Mouse (Mus musculus): ENCODE results near the gene Zzef1. TPM values are rescaled to one million over a fixed set of nuclear protein-coding genes. Genes with fewer than 3 reads are reported as not detected.

The Zzef1 gene
- 7.2 and 7.7 TPM in 2 replicates for polyA plus RNA-seq (2014; fragmentation: Nextera tagmentation; extraction: Ambion mirVana)

GRCm38 (mm10) chr11:72795455-72796295 is at the start of gene Zzef1, which contains the start of gene Cyb5d2:
Zzef1 (plus strand) TSS chr11:72796226.
Cyb5d2 (minus strand) TSS chr11:72796142.
- Histone ChIP-seq H3K27ac (replicated peaks; ENCODE audit: low read depth, low read length) (peak within 1 kb of the TSS; percentile 68; the same call in 1 of the 2 replicates), H3K4me3 (ENCODE audit: low read depth, low read length) (peak within 1 kb of the TSS; percentile 98), H3K27me3 (ENCODE audit: control insufficient read depth, insufficient read depth, low read length) (no peaks in the 10 kb centered on the region), H3K9me3 (ENCODE audit: control insufficient read depth, low read length) (no peaks in the 10 kb centered on the region), H3K9ac (ENCODE audit: low read length) (peak within 1 kb of the TSS; percentile 90), H3K36me3 (ENCODE audit: control insufficient read depth, insufficient read depth, low read length) (no peaks in the 10 kb centered on the region), H3K4me1 (ENCODE audit: control insufficient read depth, insufficient read depth, low read length) (no peaks in the 10 kb centered on the region), H3K4me2 (ENCODE audit: low read depth, severe bottlenecking) (peak within 1 kb of the TSS; percentile 82)
- under 1% methylated on average over 69 of the region's 69 CpGs for WGBS
- ATAC-seq (ENCODE audit: insufficient number of reproducible peaks, low FRiP score, low TSS enrichment, low read depth), result peak; percentile 90
- DNase-seq (ENCODE audit: low spot score), result peak; percentile 92

- H3K27ac ChIP-seq (replicated peaks; ENCODE audit: low read depth, low read length), result no peak overlapping the region
- no peak overlapping the region for H3K9ac ChIP-seq (ENCODE audit: low read length)
- no peaks in the 10 kb centered on the region for H3K4me1 ChIP-seq (ENCODE audit: control insufficient read depth, insufficient read depth, low read length)
- H3K36me3 ChIP-seq (ENCODE audit: control insufficient read depth, insufficient read depth, low read length), result peaks cover 7% of the 10 kb centered on the region
- no peak for DNase-seq (ENCODE audit: low spot score)
- 42% methylated on average over 2 of the region's 2 CpGs for WGBS
- ATAC-seq (ENCODE audit: insufficient number of reproducible peaks, low FRiP score, low TSS enrichment, low read depth), result no peak
- H3K9me3 ChIP-seq (ENCODE audit: control insufficient read depth, low read length), result no peaks in the 10 kb centered on the region
- H3K4me3 ChIP-seq (ENCODE audit: low read depth, low read length), result no peak overlapping the region
- H3K4me2 ChIP-seq (ENCODE audit: low read depth, severe bottlenecking), result no peak overlapping the region
- no peaks in the 10 kb centered on the region for H3K27me3 ChIP-seq (ENCODE audit: control insufficient read depth, insufficient read depth, low read length)
These were observed 44.1 kb upstream of the Zzef1 start for GRCm38 (mm10) chr11:72751956-72752355.

- Histone ChIP-seq H3K4me3 (ENCODE audit: low read depth, low read length) (no peak overlapping the region), H3K9me3 (ENCODE audit: control insufficient read depth, low read length) (no peaks in the 10 kb centered on the region), H3K27ac (replicated peaks; ENCODE audit: low read depth, low read length) (no peak overlapping the region), H3K27me3 (ENCODE audit: control insufficient read depth, insufficient read depth, low read length) (no peaks in the 10 kb centered on the region), H3K4me1 (ENCODE audit: control insufficient read depth, insufficient read depth, low read length) (no peaks in the 10 kb centered on the region), H3K36me3 (ENCODE audit: control insufficient read depth, insufficient read depth, low read length) (peaks cover 16% of the 10 kb centered on the region), H3K9ac (ENCODE audit: low read length) (no peak overlapping the region), H3K4me2 (ENCODE audit: low read depth, severe bottlenecking) (no peak overlapping the region)
- DNase-seq (ENCODE audit: low spot score) (no peak), ATAC-seq (ENCODE audit: insufficient number of reproducible peaks, low FRiP score, low TSS enrichment, low read depth) (no peak)
- 94% methylated on average over 5 of the region's 5 CpGs for WGBS
These were observed 37.7 kb upstream of the Zzef1 start for GRCm38 (mm10) chr11:72758316-72758715.

GRCm38 (mm10) chr11:72759581-72759980 is 36.4 kb upstream of the Zzef1 start:
- Histone ChIP-seq H3K36me3 (ENCODE audit: control insufficient read depth, insufficient read depth, low read length) (peaks cover 14% of the 10 kb centered on the region), H3K9me3 (ENCODE audit: control insufficient read depth, low read length) (no peaks in the 10 kb centered on the region), H3K4me3 (ENCODE audit: low read depth, low read length) (no peak overlapping the region), H3K27me3 (ENCODE audit: control insufficient read depth, insufficient read depth, low read length) (no peaks in the 10 kb centered on the region), H3K4me1 (ENCODE audit: control insufficient read depth, insufficient read depth, low read length) (no peaks in the 10 kb centered on the region), H3K9ac (ENCODE audit: low read length) (no peak overlapping the region), H3K4me2 (ENCODE audit: low read depth, severe bottlenecking) (no peak overlapping the region), H3K27ac (replicated peaks; ENCODE audit: low read depth, low read length) (no peak overlapping the region)
- no peak for DNase-seq (ENCODE audit: low spot score)
- ATAC-seq (ENCODE audit: insufficient number of reproducible peaks, low FRiP score, low TSS enrichment, low read depth), result no peak
- 90% methylated on average over 6 of the region's 6 CpGs for WGBS

- peaks cover 12% of the 10 kb centered on the region for H3K36me3 ChIP-seq (ENCODE audit: control insufficient read depth, insufficient read depth, low read length)
- H3K4me3 ChIP-seq (ENCODE audit: low read depth, low read length), result no peak overlapping the region
- no peaks in the 10 kb centered on the region for H3K9me3 ChIP-seq (ENCODE audit: control insufficient read depth, low read length)
- H3K27me3 ChIP-seq (ENCODE audit: control insufficient read depth, insufficient read depth, low read length), result no peaks in the 10 kb centered on the region
- H3K27ac ChIP-seq (replicated peaks; ENCODE audit: low read depth, low read length), result no peak overlapping the region
- no peak for DNase-seq (ENCODE audit: low spot score)
- H3K4me2 ChIP-seq (ENCODE audit: low read depth, severe bottlenecking), result no peak overlapping the region
- WGBS, result 89% methylated on average over 1 of the region's 1 CpGs
- H3K9ac ChIP-seq (ENCODE audit: low read length), result no peak overlapping the region
- no peak for ATAC-seq (ENCODE audit: insufficient number of reproducible peaks, low FRiP score, low TSS enrichment, low read depth)
- no peaks in the 10 kb centered on the region for H3K4me1 ChIP-seq (ENCODE audit: control insufficient read depth, insufficient read depth, low read length)
These were observed 35.2 kb upstream of the Zzef1 start for GRCm38 (mm10) chr11:72760781-72761180.

- H3K4me1 ChIP-seq (ENCODE audit: control insufficient read depth, insufficient read depth, low read length), result no peaks in the 10 kb centered on the region
- no peak for DNase-seq (ENCODE audit: low spot score)
- H3K27ac ChIP-seq (replicated peaks; ENCODE audit: low read depth, low read length), result no peak overlapping the region
- no peak for ATAC-seq (ENCODE audit: insufficient number of reproducible peaks, low FRiP score, low TSS enrichment, low read depth)
- H3K9ac ChIP-seq (ENCODE audit: low read length), result no peak overlapping the region
- no peaks in the 10 kb centered on the region for H3K9me3 ChIP-seq (ENCODE audit: control insufficient read depth, low read length)
- H3K4me3 ChIP-seq (ENCODE audit: low read depth, low read length), result no peak overlapping the region
- H3K36me3 ChIP-seq (ENCODE audit: control insufficient read depth, insufficient read depth, low read length), result peaks cover 2% of the 10 kb centered on the region; the same call in 1 of the 2 replicates
- H3K27me3 ChIP-seq (ENCODE audit: control insufficient read depth, insufficient read depth, low read length), result no peaks in the 10 kb centered on the region
- WGBS, result 95% methylated on average over 4 of the region's 4 CpGs
- no peak overlapping the region for H3K4me2 ChIP-seq (ENCODE audit: low read depth, severe bottlenecking)
These were observed 31.8 kb upstream of the Zzef1 start for GRCm38 (mm10) chr11:72764270-72764669.

- H3K4me3 ChIP-seq (ENCODE audit: low read depth, low read length), result no peak overlapping the region
- H3K9ac ChIP-seq (ENCODE audit: low read length), result no peak overlapping the region
- H3K27me3 ChIP-seq (ENCODE audit: control insufficient read depth, insufficient read depth, low read length), result no peaks in the 10 kb centered on the region
- DNase-seq (ENCODE audit: low spot score) (no peak), ATAC-seq (ENCODE audit: insufficient number of reproducible peaks, low FRiP score, low TSS enrichment, low read depth) (no peak)
- no peak overlapping the region for H3K27ac ChIP-seq (replicated peaks; ENCODE audit: low read depth, low read length)
- H3K36me3 ChIP-seq (ENCODE audit: control insufficient read depth, insufficient read depth, low read length), result 0 out of 2 replicates have a peak, but pooled peaks cover 2% of the 10 kb centered on the region
- no peaks in the 10 kb centered on the region for H3K9me3 ChIP-seq (ENCODE audit: control insufficient read depth, low read length)
- WGBS, result 89% methylated on average over 8 of the region's 8 CpGs
- no peak overlapping the region for H3K4me2 ChIP-seq (ENCODE audit: low read depth, severe bottlenecking)
- H3K4me1 ChIP-seq (ENCODE audit: control insufficient read depth, insufficient read depth, low read length), result no peaks in the 10 kb centered on the region
These were observed 28.3 kb upstream of the Zzef1 start for GRCm38 (mm10) chr11:72767716-72768115.

GRCm38 (mm10) chr11:72769061-72769460 is 27.0 kb upstream of the Zzef1 start:
- H3K4me2 ChIP-seq (ENCODE audit: low read depth, severe bottlenecking), result no peak overlapping the region
- ATAC-seq (ENCODE audit: insufficient number of reproducible peaks, low FRiP score, low TSS enrichment, low read depth) (no peak), DNase-seq (ENCODE audit: low spot score) (no peak)
- H3K9me3 ChIP-seq (ENCODE audit: control insufficient read depth, low read length), result no peaks in the 10 kb centered on the region
- H3K27ac ChIP-seq (replicated peaks; ENCODE audit: low read depth, low read length), result no peak overlapping the region
- H3K4me1 ChIP-seq (ENCODE audit: control insufficient read depth, insufficient read depth, low read length), result no peaks in the 10 kb centered on the region
- no peaks in the 10 kb centered on the region for H3K36me3 ChIP-seq (ENCODE audit: control insufficient read depth, insufficient read depth, low read length)
- H3K27me3 ChIP-seq (ENCODE audit: control insufficient read depth, insufficient read depth, low read length), result no peaks in the 10 kb centered on the region
- 95% methylated on average over 3 of the region's 3 CpGs for whole genome bisulfite sequencing
- H3K9ac ChIP-seq (ENCODE audit: low read length), result no peak overlapping the region
- no peak overlapping the region for H3K4me3 ChIP-seq (ENCODE audit: low read depth, low read length)

Data from limb, embryonic 11.5 days (tissue).